Mouse (Mus musculus) bone marrow, adult 2 months (tissue): Measurements from ENCODE around the gene Tpcn1.

Experiments
- CTCF ChIP-seq: fragments of 200-500 bp; IDR thresholded peaks from 2 replicates; pipeline ENCODE4 v1.5.1; 2011; ENCODE audit warnings: low read length, control low read depth; ENCODE audit not compliant: control insufficient read depth, insufficient read depth
- POLR2A ChIP-seq: fragments of 200-500 bp; IDR thresholded peaks from 2 replicates; pipeline ENCODE4 v1.6.1; 2011; ENCODE audit warnings: low read depth, mild to moderate bottlenecking, control low read depth, low read length, borderline replicate concordance; ENCODE audit not compliant: control insufficient read depth

DNA sequence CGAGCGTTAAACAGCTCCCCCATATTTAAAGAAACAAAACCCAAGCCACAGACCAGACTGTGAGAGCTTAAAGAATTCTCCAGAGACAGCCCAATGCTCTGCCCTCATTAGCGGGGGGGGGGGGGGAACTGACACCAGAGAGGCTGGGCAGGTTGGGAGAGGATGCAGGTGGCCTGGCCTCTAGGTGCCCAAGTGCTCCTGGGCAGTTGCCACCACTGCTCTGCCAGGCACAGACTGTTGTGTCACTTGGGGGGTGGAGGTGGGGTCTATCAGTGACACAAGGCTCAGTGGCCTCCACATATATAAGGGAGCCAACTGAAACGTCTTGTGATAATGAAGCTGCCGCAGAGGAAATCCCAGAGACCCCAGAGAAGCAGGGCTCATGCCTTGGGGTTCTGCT lies 51.8 kb downstream of the Tpcn1 start:
- TF ChIP-seq CTCF (no peak), POLR2A (no peak)
